Mouse (Mus musculus) lung, embryonic 14.5 days (tissue): ENCODE measurements around the gene Hist1h2br. TPM values are rescaled to one million over a fixed set of nuclear protein-coding genes. Genes with fewer than 3 reads are reported as not detected.
"Not testable (repeated sequence)": the region's sequence is repeated elsewhere in the genome, so short reads cannot be mapped to it uniquely, and the experiment has no call there.

Experiments
- ATAC-seq: fragments of 200-750 bp; cut with Nextera tagmentation; 2 replicates; pipeline ENCODE4 v1.8.0; 2017; ENCODE audit warnings: mild to moderate bottlenecking, moderate TSS enrichment, moderate library complexity; ENCODE audit not compliant: insufficient read depth
- DNase-seq: peaks from one replicate; pipeline ENCODE4 v3.0.0-alpha.2; 2015
- H3K27ac ChIP-seq: fragments of 300-500 bp; sonication (generic); 2 replicates; pipeline ENCODE4 v1.5.1; 2014; ENCODE audit warnings: low read depth, mild to moderate bottlenecking, moderate library complexity
- H3K27me3 ChIP-seq: fragments of 300-500 bp; sonication (generic); 2 replicates; pipeline ENCODE4 v1.6.1; 2014; ENCODE audit warnings: low read length, control low read depth; ENCODE audit not compliant: insufficient read depth
- H3K36me3 ChIP-seq: fragments of 300-500 bp; sonication (generic); 2 replicates; pipeline ENCODE4 v1.6.1; 2014; ENCODE audit warnings: control low read depth; ENCODE audit not compliant: insufficient read depth
- H3K4me1 ChIP-seq: fragments of 300-500 bp; sonication (generic); 2 replicates; pipeline ENCODE4 v1.6.1; 2014; ENCODE audit warnings: antibody characterized with exemption, control low read depth; ENCODE audit not compliant: insufficient read depth
- H3K4me2 ChIP-seq: fragments of 300-500 bp; sonication (generic); 2 replicates; pipeline ENCODE4 v1.6.1; 2014; ENCODE audit warnings: mild to moderate bottlenecking
- H3K4me3 ChIP-seq: fragments of 300-500 bp; sonication (generic); 2 replicates; pipeline ENCODE4 v1.5.1; 2014; ENCODE audit warnings: low read depth, low read length
- H3K9ac ChIP-seq: fragments of 300-500 bp; sonication (generic); 2 replicates; pipeline ENCODE4 v1.6.1; 2014
- H3K9me3 ChIP-seq: fragments of 300-500 bp; sonication (generic); 2 replicates; pipeline ENCODE4 v1.6.1; 2016; ENCODE audit warnings: low read depth, low read length, control low read depth
- CTCF ChIP-seq: IDR thresholded peaks from 2 replicates; pipeline ENCODE4 v1.5.1; 2016; ENCODE audit warnings: antibody characterized with exemption, low read depth
- WGBS: fragments of 180-500 bp; shearing (Covaris S2); extraction: QIAGEN DNeasy Blood & Tissue Kit; methylation state at CpG from one replicate; pipeline ENCODE4 v1.1.7; 2014; 5-methylcytosine and 5-hydroxymethylcytosine counted together
- polyA plus RNA-seq: library from polyadenylated mRNA; unstranded; fragments of >200 nt; fragmentation: Nextera tagmentation; extraction: Ambion mirVana; gene quantifications from 2 replicates; pipeline ENCODE4 v1.2.1, GENCODE M21; 2014

Gene Hist1h2br
- polyA plus RNA-seq, 1 experiment from 2014 or later, result 28.5 TPM

DNA sequence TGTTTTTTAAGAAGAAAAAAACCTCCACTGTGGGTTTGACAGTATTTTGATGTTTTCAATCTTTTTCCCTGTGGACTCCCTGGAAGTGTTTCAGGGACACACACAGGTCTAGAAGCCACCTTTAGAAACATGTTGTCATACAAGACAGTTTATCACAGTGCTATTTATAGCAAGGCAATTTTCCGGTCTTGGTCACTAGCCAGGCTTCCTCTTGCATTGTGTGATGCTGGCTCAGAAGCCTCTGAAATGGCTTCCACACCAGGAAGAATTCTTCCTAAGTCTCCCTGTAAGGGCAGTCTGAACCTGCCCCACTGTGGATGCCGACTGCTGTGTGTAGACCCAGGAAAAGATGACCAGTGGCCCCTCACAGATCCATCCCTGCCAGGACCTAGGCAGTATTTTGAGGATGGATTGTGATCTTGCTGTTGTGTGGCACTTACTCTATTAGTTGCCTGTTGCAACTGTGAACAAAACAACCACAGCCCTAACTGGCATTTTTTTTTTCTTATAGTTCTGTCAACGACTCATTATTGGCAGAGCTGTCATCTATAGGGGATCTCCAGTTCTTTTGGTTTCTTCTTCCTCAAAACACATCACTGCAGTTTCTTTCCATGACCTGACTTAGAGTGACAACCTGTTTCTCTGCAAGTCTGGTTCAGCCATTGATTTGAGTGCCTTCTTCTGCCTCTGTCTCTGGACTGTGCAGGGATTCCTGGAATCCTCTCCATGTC, 18.8 kb downstream of the Hist1h2br start:
- Histone ChIP-seq H3K27me3 (no peaks in the 10 kb centered on the region), H3K4me2 (no peak overlapping the region), H3K9me3 (no peaks in the 10 kb centered on the region), H3K36me3 (no peaks in the 10 kb centered on the region), H3K4me1 (no peaks in the 10 kb centered on the region), H3K4me3 (no peak overlapping the region), H3K9ac (no peak overlapping the region), H3K27ac (no peak overlapping the region)
- DNase-seq (peak; percentile 68), ATAC-seq (no peak)
- WGBS, result 50% methylated on average over 3 of the region's 3 CpGs
- TF ChIP-seq CTCF, result no peak

DNA sequence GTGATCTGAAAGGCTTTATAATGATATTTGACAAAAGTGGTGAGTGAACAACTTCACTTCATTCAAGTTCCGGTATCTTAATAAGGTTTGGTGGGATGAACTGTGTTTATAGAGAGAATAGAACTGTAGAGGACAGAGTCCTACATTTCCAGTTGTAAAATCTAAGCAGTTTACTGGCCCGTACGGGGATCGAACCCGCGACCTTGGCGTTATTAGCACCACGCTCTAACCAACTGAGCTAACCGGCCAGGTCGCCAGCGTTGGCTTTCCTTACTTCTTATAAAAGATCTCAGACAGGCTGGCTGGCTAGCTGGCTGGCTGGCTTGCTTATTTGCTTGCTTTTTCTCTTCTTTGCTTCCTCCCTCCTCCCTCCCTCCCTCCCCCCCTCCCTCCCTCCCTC, 21.6 kb downstream of the Hist1h2br start:
- Histone ChIP-seq H3K9ac (no peak overlapping the region; the same call in 1 of the 2 replicates), H3K4me1 (no peaks in the 10 kb centered on the region), H3K9me3 (no peaks in the 10 kb centered on the region), H3K4me2 (peak overlapping the region; percentile 59), H3K27ac (no peak overlapping the region), H3K4me3 (peak overlapping the region; percentile 49), H3K27me3 (no peaks in the 10 kb centered on the region), H3K36me3 (no peaks in the 10 kb centered on the region)
- peak; percentile 87 for ATAC-seq
- WGBS, result 2% methylated on average over 11 of the region's 11 CpGs
- DNase-seq, result peak; percentile 89
- no peak for TF ChIP-seq CTCF

DNA sequence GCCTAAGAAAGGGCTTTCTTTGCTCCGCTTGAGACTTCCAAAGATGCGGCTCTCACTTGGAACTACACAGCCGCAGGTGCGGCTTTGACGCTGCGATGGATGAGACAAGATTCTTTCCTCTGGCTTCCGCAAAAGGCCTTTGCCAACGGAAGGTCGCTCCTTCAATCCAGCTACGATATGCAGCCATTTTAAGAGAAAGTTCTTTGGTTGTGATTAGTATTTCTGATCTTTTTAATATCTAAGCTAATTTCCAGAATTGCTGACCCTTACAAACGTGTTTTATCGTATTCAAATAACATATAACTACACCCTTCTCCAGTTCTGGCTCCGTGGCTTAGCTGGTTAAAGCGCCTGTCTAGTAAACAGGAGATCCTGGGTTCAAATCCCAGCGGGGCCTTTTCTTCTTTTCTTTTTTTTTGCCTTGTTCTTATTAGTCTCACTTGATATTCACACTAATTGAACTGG, 22.2 kb downstream of the Hist1h2br start:
- under 1% methylated on average over 15 of the region's 15 CpGs for WGBS
- H3K36me3 ChIP-seq, result no peaks in the 10 kb centered on the region
- no peaks in the 10 kb centered on the region for H3K27me3 ChIP-seq
- H3K4me3 ChIP-seq, result peak overlapping the region; percentile 49
- ATAC-seq (peak; percentile 45; the same call in 1 of the 2 replicates), DNase-seq (peak; percentile 88)
- H3K9ac ChIP-seq, result peak overlapping the region; percentile 47
- no peaks in the 10 kb centered on the region for H3K4me1 ChIP-seq
- no peak for TF ChIP-seq CTCF
- no peak overlapping the region for H3K27ac ChIP-seq
- no peaks in the 10 kb centered on the region for H3K9me3 ChIP-seq
- peak overlapping the region; percentile 59 for H3K4me2 ChIP-seq

DNA sequence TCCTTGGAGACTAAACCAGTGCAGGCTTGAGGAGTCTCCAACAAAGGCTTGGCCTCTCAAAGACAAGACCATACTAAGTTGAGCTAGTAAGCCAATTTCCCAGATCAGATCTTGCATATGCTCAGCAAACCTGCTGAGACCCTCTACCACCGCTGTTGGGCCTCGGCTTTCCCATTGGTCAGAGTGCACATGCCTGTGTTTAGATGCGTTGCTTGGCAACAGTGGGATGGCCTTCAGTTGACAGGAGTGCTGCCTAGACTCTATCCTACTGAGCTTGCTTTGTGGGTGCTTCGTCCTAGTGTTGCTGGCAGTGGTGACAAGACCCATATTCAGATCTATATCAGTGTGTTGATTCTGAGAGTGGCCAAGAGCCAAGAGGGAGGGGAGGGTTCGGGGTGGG, 28.1 kb downstream of the Hist1h2br start:
- no peaks in the 10 kb centered on the region for H3K4me1 ChIP-seq
- no peaks in the 10 kb centered on the region for H3K27me3 ChIP-seq
- no peak overlapping the region for H3K27ac ChIP-seq
- DNase-seq (no peak), ATAC-seq (no peak)
- 12% methylated on average over 5 of the region's 5 CpGs for WGBS
- no peaks in the 10 kb centered on the region for H3K9me3 ChIP-seq
- no peak overlapping the region for H3K4me3 ChIP-seq
- TF ChIP-seq CTCF, result no peak
- H3K9ac ChIP-seq, result no peak overlapping the region
- no peaks in the 10 kb centered on the region for H3K36me3 ChIP-seq
- H3K4me2 ChIP-seq, result no peak overlapping the region

DNA sequence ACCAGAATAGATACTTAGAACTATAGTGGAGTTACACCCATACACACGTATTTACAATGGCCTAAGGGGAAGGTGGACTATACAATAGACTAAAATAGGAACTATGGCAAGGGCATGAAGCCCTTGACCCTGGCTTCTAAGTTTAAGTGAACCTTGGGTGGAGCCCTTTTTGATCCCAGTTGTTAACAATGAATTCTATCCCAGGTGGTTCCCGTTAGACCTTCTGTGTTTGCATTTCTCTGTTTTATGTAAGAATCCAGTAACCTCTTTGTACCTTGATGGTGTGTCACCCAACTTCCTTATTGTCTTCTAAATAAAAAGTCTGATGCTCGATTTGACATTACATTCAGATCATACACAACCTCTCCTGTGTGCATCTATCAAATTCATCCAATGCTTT, 32.0 kb downstream of the Hist1h2br start:
- 68% methylated on average over 3 of the region's 3 CpGs for WGBS
- not testable (repeated sequence) for H3K27ac ChIP-seq

DNA sequence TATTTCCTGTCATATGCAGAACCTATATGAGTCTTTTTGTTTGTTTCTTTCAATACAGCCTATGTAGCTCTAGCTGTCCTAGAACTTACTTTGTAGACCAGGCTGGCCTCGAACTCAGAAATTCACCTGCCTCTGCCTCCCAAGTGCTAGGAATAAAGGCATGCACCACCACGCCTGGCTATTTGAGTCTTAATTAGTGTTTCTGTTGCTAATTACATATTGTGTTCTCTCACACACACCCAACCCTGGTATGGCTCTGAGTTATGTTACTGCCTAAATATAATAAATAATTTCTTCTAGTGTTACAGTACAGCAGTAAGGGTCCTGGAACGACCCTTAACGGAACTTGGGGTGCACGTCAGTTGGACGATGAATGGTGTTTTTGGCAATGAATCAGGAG, 47.2 kb downstream of the Hist1h2br start:
- Histone ChIP-seq H3K9me3 (no peaks in the 10 kb centered on the region), H3K4me2 (no peak overlapping the region), H3K4me1 (no peaks in the 10 kb centered on the region), H3K4me3 (no peak overlapping the region), H3K27me3 (no peaks in the 10 kb centered on the region), H3K9ac (no peak overlapping the region), H3K36me3 (no peaks in the 10 kb centered on the region), H3K27ac (no peak overlapping the region)
- DNase-seq (no peak), ATAC-seq (no peak)
- WGBS, result 75% methylated on average over 6 of the region's 6 CpGs
- TF ChIP-seq CTCF, result no peak

More for the DNA sequence above, 32.0 kb downstream of the Hist1h2br start:
- H3K9ac ChIP-seq, H3K27me3 ChIP-seq, ATAC-seq, H3K9me3 ChIP-seq, H3K4me2 ChIP-seq, H3K4me3 ChIP-seq, H3K4me1 ChIP-seq, H3K36me3 ChIP-seq, DNase-seq: not testable (repeated sequence)

DNA sequence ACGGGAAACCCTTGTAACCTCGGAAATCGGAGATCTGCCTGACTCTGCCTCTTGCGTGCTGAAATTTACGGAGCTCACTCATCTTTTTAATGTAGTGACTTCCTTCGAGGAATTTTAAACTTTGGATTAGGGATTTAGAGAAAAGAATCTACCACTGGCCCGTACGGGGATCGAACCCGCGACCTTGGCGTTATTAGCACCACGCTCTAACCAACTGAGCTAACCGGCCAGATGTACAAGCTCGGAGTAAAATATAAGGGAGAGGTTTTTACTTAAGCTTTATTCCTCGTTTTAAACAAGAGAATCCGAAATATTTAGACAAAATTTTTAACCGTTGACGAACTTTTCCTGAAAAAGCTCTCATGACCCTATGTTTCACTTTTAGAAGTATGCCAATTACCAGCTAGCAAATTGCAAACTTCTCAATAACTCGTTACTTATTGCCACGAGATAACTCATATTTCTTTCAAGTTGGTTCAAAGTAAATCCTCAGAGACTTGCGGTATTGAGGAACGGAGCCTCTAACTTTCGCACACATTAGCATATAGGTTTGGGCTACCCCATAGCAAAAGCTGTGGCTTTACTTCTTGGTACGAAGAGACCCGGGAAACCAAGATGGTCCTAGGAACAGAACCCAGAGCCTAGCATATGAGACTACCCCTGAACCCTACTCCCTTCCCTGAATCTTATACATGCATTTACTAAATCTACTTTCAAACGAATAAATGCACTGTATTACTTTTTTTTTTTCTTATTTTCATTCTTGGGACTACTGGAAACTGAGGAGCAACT, 48.5 kb downstream of the Hist1h2br start:
- peak overlapping the region; percentile 1; the same call in 1 of the 2 replicates for H3K9ac ChIP-seq
- WGBS, result 2% methylated on average over 27 of the region's 27 CpGs
- no peak overlapping the region for H3K27ac ChIP-seq
- H3K27me3 ChIP-seq, result no peaks in the 10 kb centered on the region
- H3K4me1 ChIP-seq, result no peaks in the 10 kb centered on the region
- H3K4me3 ChIP-seq, result peak overlapping the region; percentile 32
- no peaks in the 10 kb centered on the region for H3K36me3 ChIP-seq
- peak; percentile 87 for DNase-seq
- peak; percentile 84 for ATAC-seq
- no peaks in the 10 kb centered on the region for H3K9me3 ChIP-seq
- TF ChIP-seq CTCF, result no peak
- H3K4me2 ChIP-seq, result peak overlapping the region; percentile 45
